Mouse (Mus musculus): Measurements from ENCODE around the gene Olfr307. TPM values are rescaled to one million over a fixed set of nuclear protein-coding genes. Genes with fewer than 3 reads are reported as not detected.
"Not testable (repeated sequence)": the region's sequence is repeated elsewhere in the genome, so short reads cannot be mapped to it uniquely, and the experiment has no call there.

Olfr307 gene
- not detected for total RNA-seq (2021)
- long read RNA-seq: 0 reads

GRCm38 (mm10) chr7:86337486-86337885, at the start of gene Olfr307:
Gene Olfr307 (minus strand): TSS chr7:86337586.
- no peak for DNase-seq (ENCODE audit: low spot score in 2 of 2)

GRCm38 (mm10) chr7:86386558-86386957, 49.2 kb upstream of the Olfr307 start, which contains the start of gene Olfr304:
Gene Olfr304 (minus strand): TSS chr7:86386658.
- DNase-seq (ENCODE audit: low spot score in 2 of 2): no peak

- no peak for DNase-seq (ENCODE audit: low spot score in 2 of 2)
These were observed 48.4 kb upstream of the Olfr307 start for GRCm38 (mm10) chr7:86385769-86386168.

- no peak for DNase-seq (ENCODE audit: low spot score in 2 of 2)
These were observed 29.4 kb upstream of the Olfr307 start, which contains the start of gene Olfr305 for GRCm38 (mm10) chr7:86366828-86367227. Gene Olfr305 (minus strand): TSS chr7:86366928.

GRCm38 (mm10) chr7:86346296-86346695, 8.9 kb upstream of the Olfr307 start:
- not testable (repeated sequence) for DNase-seq (ENCODE audit: low spot score in 2 of 2)

- DNase-seq (ENCODE audit: low spot score in 2 of 2): no peak
These were observed 6.9 kb upstream of the Olfr307 start for GRCm38 (mm10) chr7:86344253-86344652.

- DNase-seq (ENCODE audit: low spot score in 2 of 2): no peak
These were observed 5.6 kb upstream of the Olfr307 start for GRCm38 (mm10) chr7:86342881-86343565.

GRCm38 (mm10) chr7:86325530-86325929, 11.9 kb downstream of the Olfr307 start, which contains the start of gene Olfr308:
Gene Olfr308 (minus strand): TSS chr7:86325630.
- no peak for DNase-seq (ENCODE audit: low spot score in 2 of 2)

- DNase-seq (ENCODE audit: low spot score in 2 of 2): no peak
These were observed 16.1 kb downstream of the Olfr307 start for GRCm38 (mm10) chr7:86321323-86321722.

- DNase-seq (ENCODE audit: low spot score in 2 of 2): no peak
These were observed 23.8 kb downstream of the Olfr307 start, which contains the start of gene Olfr309 for GRCm38 (mm10) chr7:86313608-86314007. Gene Olfr309 (minus strand): TSS chr7:86313708.

Small RNA genes lying within 50 kb of the gene (microRNA-seq; reads per million reads assigned to microRNA genes)
- 0 reads per million in 2 experiments for gene Gm23192

Other genes with a start within 250 kb of the Olfr307 start
- not detected for gene Vmn2r75, start 165.8 kb downstream of the Olfr307 start, total RNA-seq (2021)
- not detected for gene Vmn2r76, start 91.3 kb downstream of the Olfr307 start, total RNA-seq (2021)
- gene Olfr310, start 60.4 kb downstream of the Olfr307 start, total RNA-seq (2021): not detected
- not detected for gene Olfr309, start 23.9 kb downstream of the Olfr307 start, total RNA-seq (2021)
- not detected for gene Olfr308, start 12.0 kb downstream of the Olfr307 start, total RNA-seq (2021)
- gene Olfr305, start 29.3 kb upstream of the Olfr307 start, total RNA-seq (2021): not detected
- gene Olfr304, start 49.1 kb upstream of the Olfr307 start, total RNA-seq (2021): not detected
- not detected for gene Olfr303, start 60.2 kb upstream of the Olfr307 start, total RNA-seq (2021)
- gene Olfr301, start 66.3 kb upstream of the Olfr307 start, total RNA-seq (2021): not detected
- gene Olfr299, start 122.3 kb upstream of the Olfr307 start, total RNA-seq (2021): not detected
- not detected for gene Olfr298, start 154.9 kb upstream of the Olfr307 start, total RNA-seq (2021)
- not detected for gene Olfr297, start 182.4 kb upstream of the Olfr307 start, total RNA-seq (2021)
- not detected for gene Olfr295, start 246.3 kb upstream of the Olfr307 start, total RNA-seq (2021)